Mouse (Mus musculus) stomach, postnatal 0 days (tissue): Measurements from ENCODE around the gene Slc37a4.

Source experiments
- CTCF ChIP-seq: IDR thresholded peaks from 2 replicates; pipeline ENCODE4 v1.5.1; 2016; ENCODE audit warnings: antibody characterized with exemption, low read depth, mild to moderate bottlenecking, moderate library complexity
- EP300 ChIP-seq: optimal IDR thresholded peaks from 2 replicates; pipeline ENCODE3; 2016; ENCODE audit warnings: antibody characterized with exemption

- TF ChIP-seq CTCF (no peak), EP300 (no peak)
These were observed 3.1 kb downstream of the Slc37a4 start for GRCm38 (mm10) chr9:44399795-44400114.
